Mouse (Mus musculus) cortical plate, adult 2 months (tissue): ENCODE data around the gene Kank1. TPM values are rescaled to one million over a fixed set of nuclear protein-coding genes. Genes with fewer than 3 reads are reported as not detected.

Experiments used
- H3K27ac ChIP-seq: fragments of 200-500 bp; 2 replicates; pipeline ENCODE4 v1.5.1; 2012; ENCODE audit warnings: low read length, control low read depth, inconsistent platforms; ENCODE audit not compliant: insufficient read depth
- H3K4me1 ChIP-seq: fragments of 200-500 bp; 2 replicates; pipeline ENCODE4 v1.6.1; 2011; ENCODE audit warnings: low read length; ENCODE audit not compliant: control insufficient read depth, insufficient read depth
- H3K4me3 ChIP-seq: fragments of 200-500 bp; 2 replicates; pipeline ENCODE4 v1.5.1; 2011; ENCODE audit warnings: mild to moderate bottlenecking, low read length, control low read depth; ENCODE audit not compliant: insufficient read depth
- CTCF ChIP-seq: fragments of 200-500 bp; IDR thresholded peaks from 2 replicates; pipeline ENCODE4 v1.5.1; 2011; ENCODE audit warnings: mild to moderate bottlenecking, control low read depth, low read length; ENCODE audit not compliant: insufficient read depth; ENCODE audit errors: extremely low read depth
- POLR2A ChIP-seq: fragments of 200-500 bp; IDR thresholded peaks from 2 replicates; pipeline ENCODE4 v1.6.1; 2011; ENCODE audit warnings: mild to moderate bottlenecking, low read length, control low read depth; ENCODE audit not compliant: insufficient read depth; ENCODE audit errors: extremely low read depth
- polyA plus RNA-seq: library from polyadenylated mRNA; depleted of rRNA; stranded (reverse); fragments of >200 nt; gene quantifications from 2 replicates; pipeline ENCODE4 v1.2.3, GENCODE M21; 2012

The Kank1 gene
- polyA plus RNA-seq, 1 experiment = 13.7 TPM

DNA sequence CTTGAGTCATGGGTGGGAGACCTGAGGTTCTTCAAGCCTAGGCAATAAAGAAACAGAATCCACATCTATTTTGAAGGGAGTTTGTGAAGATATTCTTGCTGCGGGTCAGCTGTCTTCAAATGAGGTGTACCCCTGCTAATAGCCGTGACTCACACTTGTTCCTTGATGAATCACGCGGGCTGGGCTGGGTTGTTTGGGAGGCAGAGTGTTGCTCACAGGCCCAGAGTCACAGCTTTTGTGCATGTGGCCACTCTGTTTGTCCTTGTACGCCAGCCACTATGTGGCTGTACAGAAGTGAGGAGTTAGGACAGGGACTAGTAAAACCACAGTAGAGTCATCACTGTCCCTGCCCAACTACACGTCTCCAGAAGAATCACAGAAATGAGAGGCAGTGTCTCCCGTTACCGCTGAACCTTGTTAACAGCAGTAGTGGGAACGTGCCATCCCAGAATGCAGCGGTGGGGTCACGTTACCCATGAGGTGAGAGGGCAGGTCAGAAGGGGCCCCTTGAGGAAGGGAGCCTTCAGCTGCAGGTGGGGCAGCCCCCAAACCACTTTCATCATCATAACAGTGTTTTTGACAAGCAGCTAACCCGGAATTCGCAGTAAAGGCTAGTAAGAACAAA lies 191.7 kb downstream of the Kank1 start:
- Histone ChIP-seq H3K4me1 (no peaks in the 10 kb centered on the region), H3K27ac (no peak overlapping the region), H3K4me3 (no peak overlapping the region)
- TF ChIP-seq POLR2A (no peak), CTCF (no peak)

DNA sequence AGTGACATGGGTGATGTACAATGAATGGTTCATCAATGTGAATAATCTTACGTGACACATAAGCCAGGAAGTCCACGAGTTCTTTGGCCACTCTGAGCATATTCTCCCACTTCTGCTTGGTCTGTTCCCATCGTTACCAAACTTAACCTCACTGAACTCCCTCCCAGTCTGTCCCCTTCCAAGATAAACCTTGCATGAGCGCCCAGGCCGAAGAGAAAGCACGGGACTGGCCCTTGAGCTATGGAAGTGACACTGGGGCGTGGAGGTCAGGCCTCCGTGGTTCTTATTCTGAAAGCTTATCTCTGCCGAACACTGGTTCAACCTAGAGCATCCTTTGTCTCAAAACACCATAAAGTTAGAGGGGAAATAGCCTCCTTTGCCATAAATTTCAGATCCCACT lies 194.7 kb downstream of the Kank1 start:
- H3K4me3 ChIP-seq = no peak overlapping the region
- no peak for TF ChIP-seq CTCF
- no peak for TF ChIP-seq POLR2A
- H3K4me1 ChIP-seq = no peaks in the 10 kb centered on the region
- H3K27ac ChIP-seq = no peak overlapping the region

GRCm38 (mm10) chr19:25431909-25432308 lies 195.1 kb downstream of the Kank1 start:
- no peak for TF ChIP-seq POLR2A
- TF ChIP-seq CTCF = no peak
- no peak overlapping the region for H3K4me3 ChIP-seq
- no peak overlapping the region for H3K27ac ChIP-seq
- H3K4me1 ChIP-seq = no peaks in the 10 kb centered on the region

DNA sequence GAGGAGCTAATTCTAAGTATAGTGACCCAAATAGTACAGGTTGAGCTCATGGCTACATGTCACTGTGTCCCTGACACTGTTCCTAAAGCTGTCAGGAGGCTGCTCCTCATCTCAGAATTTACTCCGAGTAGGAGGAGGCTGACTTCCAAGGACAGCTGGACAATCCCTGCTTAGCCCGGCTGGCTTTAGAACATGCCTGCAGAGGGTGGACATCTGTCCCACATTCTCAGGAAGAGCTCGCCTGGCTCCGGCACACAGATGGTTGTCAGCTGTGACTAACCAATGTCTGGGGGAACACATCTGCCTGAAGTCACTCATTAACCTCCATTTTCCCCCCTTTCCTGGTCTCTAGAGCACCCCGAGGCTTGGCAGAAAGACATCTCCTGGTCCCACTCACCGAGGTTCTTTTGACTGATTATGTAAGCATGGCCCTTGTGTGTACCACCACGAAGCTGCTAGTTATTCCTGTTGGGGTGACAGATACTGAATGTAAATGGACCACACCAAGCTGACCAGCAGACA lies 196.5 kb downstream of the Kank1 start:
- Histone ChIP-seq H3K4me1 (no peaks in the 10 kb centered on the region), H3K4me3 (no peak overlapping the region), H3K27ac (no peak overlapping the region)
- TF ChIP-seq POLR2A (no peak), CTCF (no peak)

DNA sequence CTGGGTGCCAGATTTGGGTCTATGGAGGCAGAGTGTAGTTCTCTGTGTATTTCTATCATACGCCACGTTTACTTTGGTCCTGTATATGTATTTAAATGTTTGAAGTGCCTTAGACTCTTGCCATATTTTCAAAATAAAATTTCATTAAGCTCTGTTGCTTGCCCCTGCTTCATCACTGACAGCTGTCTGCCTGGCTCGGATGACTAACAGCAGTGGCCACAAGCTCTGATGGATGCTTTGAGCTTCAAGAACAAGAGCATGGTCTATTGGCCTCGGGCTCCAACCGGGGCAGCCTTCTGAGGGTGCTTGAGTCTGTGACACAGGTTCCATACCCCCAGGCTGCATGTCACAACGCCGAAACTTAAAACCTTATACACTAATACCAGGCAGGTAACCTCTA lies 197.6 kb downstream of the Kank1 start:
- no peak for TF ChIP-seq POLR2A
- TF ChIP-seq CTCF = no peak
- Histone ChIP-seq H3K4me3 (no peak overlapping the region), H3K27ac (no peak overlapping the region), H3K4me1 (no peaks in the 10 kb centered on the region)

DNA sequence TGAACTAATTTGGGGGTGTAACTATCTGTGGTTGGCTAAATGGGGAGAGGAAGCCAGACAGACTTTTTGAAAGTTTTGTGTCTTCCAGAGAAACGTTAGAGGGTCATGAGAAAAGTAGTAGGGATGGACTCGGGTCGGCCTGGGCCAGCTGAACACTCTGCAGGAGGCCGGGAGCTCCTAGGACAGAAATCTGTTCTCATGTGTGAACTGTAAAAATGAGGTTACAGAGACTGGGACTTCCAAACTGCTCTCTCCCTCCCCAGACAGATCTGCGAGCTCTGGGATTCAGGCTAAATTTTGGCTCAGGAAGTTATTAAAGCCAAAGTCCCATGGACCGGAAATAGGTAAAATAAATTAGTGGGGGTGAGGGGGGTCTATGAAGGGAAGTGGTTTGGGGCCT lies 198.0 kb downstream of the Kank1 start:
- Histone ChIP-seq H3K27ac (no peak overlapping the region), H3K4me3 (no peak overlapping the region), H3K4me1 (no peaks in the 10 kb centered on the region)
- TF ChIP-seq CTCF = no peak
- no peak for TF ChIP-seq POLR2A

- no peak overlapping the region for H3K4me3 ChIP-seq
- H3K4me1 ChIP-seq = no peaks in the 10 kb centered on the region
- no peak overlapping the region for H3K27ac ChIP-seq
- TF ChIP-seq POLR2A (no peak), CTCF (no peak)
Observed at GRCm38 (mm10) chr19:25435412-25435811, 198.6 kb downstream of the Kank1 start.

DNA sequence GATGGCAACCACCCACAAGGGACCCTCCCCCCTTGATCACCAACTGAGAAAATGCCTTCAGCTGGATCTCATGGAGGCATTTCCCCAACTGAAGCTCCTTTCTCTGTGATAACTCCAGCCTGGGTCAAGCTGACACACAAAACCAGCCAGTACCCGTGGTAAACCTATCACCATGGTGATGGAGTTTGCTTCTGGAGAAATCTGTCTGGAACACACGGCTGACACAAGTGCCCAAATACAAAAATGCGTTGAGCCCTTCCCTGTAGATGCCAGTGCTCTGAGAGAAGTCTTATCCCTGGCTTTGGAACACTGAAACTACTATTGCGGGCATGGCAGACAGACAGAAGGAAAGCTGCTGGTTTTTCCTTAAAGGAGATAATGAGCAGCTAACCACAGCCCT lies 199.4 kb downstream of the Kank1 start:
- TF ChIP-seq POLR2A = no peak
- H3K4me3 ChIP-seq = no peak overlapping the region
- no peak overlapping the region for H3K27ac ChIP-seq
- no peaks in the 10 kb centered on the region for H3K4me1 ChIP-seq

DNA sequence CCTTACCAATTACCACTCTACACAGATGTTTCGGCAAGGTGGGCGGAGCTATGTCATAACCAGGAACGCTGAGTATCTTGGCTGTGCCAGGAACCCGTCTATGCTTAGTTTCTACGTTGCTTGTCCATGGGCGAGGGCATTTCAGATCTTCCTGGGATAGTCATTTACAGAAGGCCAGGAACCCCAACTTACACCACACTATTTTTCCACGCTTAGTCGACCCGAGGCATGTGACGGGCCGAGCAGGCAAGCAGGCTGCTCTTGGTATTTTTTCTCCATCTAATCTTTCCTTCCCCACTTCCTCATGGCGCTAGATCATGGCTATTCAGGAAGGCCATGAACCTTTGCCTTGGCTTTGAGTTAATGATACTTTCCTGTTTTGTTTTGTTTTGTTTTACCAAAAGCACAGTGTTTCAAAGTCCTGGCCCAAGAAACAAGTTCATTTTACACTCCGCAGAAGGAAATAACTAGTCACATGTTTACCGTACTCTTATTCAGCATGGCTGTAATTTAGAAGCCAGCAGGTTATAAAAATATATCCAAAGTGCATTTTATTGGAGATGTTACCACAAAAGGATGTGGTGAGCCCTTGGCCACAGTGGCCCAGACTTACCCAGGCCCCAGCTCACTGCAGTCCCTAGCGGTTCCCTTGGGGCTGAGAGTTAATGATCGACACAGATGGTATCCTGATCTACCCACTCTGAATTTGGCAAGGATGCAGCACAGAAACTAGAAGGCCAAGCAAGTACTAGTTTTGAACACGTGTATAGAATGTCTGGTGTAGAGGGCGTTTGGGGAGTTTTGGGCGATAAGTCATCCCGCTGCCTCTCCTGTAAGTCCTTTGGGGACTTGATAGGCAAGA lies 200.2 kb downstream of the Kank1 start:
- TF ChIP-seq POLR2A = no peak
- H3K27ac ChIP-seq = no peak overlapping the region
- H3K4me1 ChIP-seq = no peaks in the 10 kb centered on the region
- no peak overlapping the region for H3K4me3 ChIP-seq

- Histone ChIP-seq H3K4me1 (no peaks in the 10 kb centered on the region), H3K4me3 (no peak overlapping the region), H3K27ac (no peak overlapping the region)
- no peak for TF ChIP-seq CTCF
Observed at GRCm38 (mm10) chr19:25438246-25438645, 201.5 kb downstream of the Kank1 start.
